In the genomic region with DNA sequence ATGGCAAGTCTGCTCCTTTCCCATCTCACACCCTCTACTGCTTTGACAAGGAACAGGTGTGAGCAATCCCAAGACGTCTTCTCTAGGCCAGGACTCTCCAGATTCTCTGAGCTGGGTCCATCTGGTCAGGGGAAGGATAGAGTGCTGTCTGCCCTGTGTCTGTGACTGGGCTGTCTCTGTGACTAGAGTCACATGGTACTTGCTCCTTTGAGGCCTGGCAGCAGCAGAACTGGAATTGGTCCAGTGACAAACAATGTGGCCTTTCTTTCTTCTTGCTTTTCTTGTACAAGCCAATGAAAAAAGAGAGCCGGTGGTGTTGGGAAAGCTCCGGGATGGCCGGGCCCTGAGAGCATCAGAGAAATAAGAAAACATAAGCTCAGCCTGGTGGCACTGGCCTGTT, we compare ENCODE assay signal across 9 mouse cellular contexts. TPM values are rescaled to one million over a fixed set of nuclear protein-coding genes. Genes with fewer than 3 reads are reported as not detected.
DNase-seq lines count a peak whose midpoint lies in the region; ATAC-seq lines count a peak whose summit lies in the region.
"Had no signal": no experiment of that assay in that cellular context is flagged by ENCODE, and none has a peak within 500 bp of the region (broad histone marks: within the 10 kb centered on the region; RNA-seq: fewer than 3 reads in every experiment).

No protein-coding gene starts in this region.

- H3K27me3 ChIP-seq in forebrain, embryonic 15.5 days: no peaks in the 10 kb centered on the region
- no peaks in the 10 kb centered on the region for H3K27me3 ChIP-seq in hindbrain, embryonic 15.5 days
- H3K27me3 ChIP-seq: embryonic facial prominence, embryonic 15.5 days had no signal

- peak; percentile 71 for ATAC-seq in forebrain, embryonic 15.5 days (replicated peaks)
- peak; percentile 78 for ATAC-seq in hindbrain, embryonic 15.5 days (ENCODE audit: low FRiP score, low read depth)

- peak overlapping the region; percentile 24; the same call in 1 of the 2 replicates for H3K27ac ChIP-seq in forebrain, embryonic 15.5 days (replicated peaks)
- peak overlapping the region; percentile 66 for H3K27ac ChIP-seq in hindbrain, embryonic 15.5 days (replicated peaks)
- H3K27ac ChIP-seq: embryonic facial prominence, embryonic 15.5 days had no signal

- H3K4me3 ChIP-seq in forebrain, embryonic 15.5 days: no peak overlapping the region
- no peak overlapping the region for H3K4me3 ChIP-seq in hindbrain, embryonic 15.5 days
- H3K4me3 ChIP-seq: embryonic facial prominence, embryonic 15.5 days had no signal

- DNase-seq in kidney, adult 11 months: peak; percentile 11
- DNase-seq in kidney, postnatal 4 days: no peak
- DNase-seq in brain, embryonic 18.5 days (ENCODE audit: low read depth, low spot score): peak; percentile 49
- peak; percentile 51 for DNase-seq in lung, postnatal 14 days
- no peak for DNase-seq in yolk sac, embryonic 10.5 days (ENCODE audit: low spot score)
- DNase-seq in thymus, postnatal 0 days (ENCODE audit: low spot score): no peak

- H3K4me2 ChIP-seq in forebrain, embryonic 15.5 days (replicated peaks): no peak overlapping the region
- H3K4me2 ChIP-seq in hindbrain, embryonic 15.5 days: no peak overlapping the region
- H3K4me2 ChIP-seq: embryonic facial prominence, embryonic 15.5 days had no signal

- peaks cover 13% of the 10 kb centered on the region for H3K4me1 ChIP-seq in forebrain, embryonic 15.5 days
- H3K4me1 ChIP-seq in hindbrain, embryonic 15.5 days (replicated peaks): peaks cover 32% of the 10 kb centered on the region
- H3K4me1 ChIP-seq: embryonic facial prominence, embryonic 15.5 days had no signal

- H3K9ac ChIP-seq in forebrain, embryonic 15.5 days (replicated peaks): no peak overlapping the region
- H3K9ac ChIP-seq in hindbrain, embryonic 15.5 days: no peak overlapping the region
- H3K9ac ChIP-seq: embryonic facial prominence, embryonic 15.5 days had no signal

- no peaks in the 10 kb centered on the region for H3K36me3 ChIP-seq in forebrain, embryonic 15.5 days
- no peaks in the 10 kb centered on the region for H3K36me3 ChIP-seq in hindbrain, embryonic 15.5 days
- H3K36me3 ChIP-seq: embryonic facial prominence, embryonic 15.5 days had no signal

- H3K9me3 ChIP-seq in forebrain, embryonic 15.5 days: no peaks in the 10 kb centered on the region
- H3K9me3 ChIP-seq in hindbrain, embryonic 15.5 days: no peaks in the 10 kb centered on the region
- H3K9me3 ChIP-seq: embryonic facial prominence, embryonic 15.5 days had no signal

- 14% methylated on average over 4 of the region's 4 CpGs for WGBS in forebrain, embryonic 15.5 days
- WGBS in hindbrain, embryonic 15.5 days: 37% methylated on average over 4 of the region's 4 CpGs

RNA-seq across cellular contexts. Expression of a gene that starts 47.8 kb away (rescaled TPM):
- polyA plus RNA-seq in forebrain, embryonic 15.5 days (2015; fragmentation: Nextera tagmentation; extraction: Ambion mirVana): 1.5 and 2.3 TPM in 2 replicates
- 8.1 and 8.8 TPM in 2 replicates for polyA plus RNA-seq in hindbrain, embryonic 15.5 days (2015; fragmentation: Nextera tagmentation; extraction: Ambion mirVana)
- polyA plus RNA-seq in thymus, postnatal 0 days (2015; fragmentation: Nextera tagmentation; extraction: Ambion mirVana): 0.40 TPM in 1 of 2 replicates, not detected in the other

Comparison
In these comparisons a context has a peak if more than half of its experiments do, and no peak if none do; other contexts are left out.
1. DNase-seq: peak in kidney, adult 11 months (single experiment), brain, embryonic 18.5 days (single experiment) and lung, postnatal 14 days (single experiment); none in kidney, postnatal 4 days (0 of 2), yolk sac, embryonic 10.5 days (single experiment) and thymus, postnatal 0 days (single experiment).